Comparison of ENCODE assay signal across 15 mouse cellular contexts in genomic region chr7:80200588-80200945, GRCm38 (mm10). TPM values are rescaled to one million over a fixed set of nuclear protein-coding genes. Genes with fewer than 3 reads are reported as not detected.
DNase-seq lines count a peak whose midpoint lies in the region; ATAC-seq and TF ChIP-seq lines count a peak whose summit lies in the region.
"Had no signal": no experiment of that assay in that cellular context is flagged by ENCODE, and none has a peak within 500 bp of the region (broad histone marks: within the 10 kb centered on the region; RNA-seq: fewer than 3 reads in every experiment).

No protein-coding gene starts in this region.

- 0 out of 2 replicates have a peak, but pooled peaks cover 6% of the 10 kb centered on the region for H3K36me3 ChIP-seq in forebrain, postnatal 0 days (ENCODE audit: insufficient read depth)
- H3K36me3 ChIP-seq in forebrain, embryonic 16.5 days (ENCODE audit: control insufficient read depth, insufficient read depth): no peaks in the 10 kb centered on the region
- peaks cover 4 to 7% of the 10 kb centered on the region in 2 experiments for H3K36me3 ChIP-seq in CH12.LX (replicated peaks in 1 of 2; ENCODE audit: control insufficient read depth in 1 of 2, insufficient read depth in 1 of 2, low read length in 1 of 2)
- no peaks in the 10 kb centered on the region for H3K36me3 ChIP-seq in hindbrain, embryonic 14.5 days (replicated peaks; ENCODE audit: control insufficient read depth, insufficient read depth)
- no peaks in the 10 kb centered on the region for H3K36me3 ChIP-seq in midbrain, embryonic 11.5 days (ENCODE audit: control insufficient read depth, insufficient read depth, low read length)
- H3K36me3 ChIP-seq: heart, embryonic 13.5 days had no signal

- H3K4me3 ChIP-seq in forebrain, postnatal 0 days (ENCODE audit: low read depth, low read length): no peak overlapping the region
- H3K4me3 ChIP-seq in forebrain, embryonic 16.5 days (replicated peaks; ENCODE audit: low read length): no peak overlapping the region
- H3K4me3 ChIP-seq in CH12.LX (replicated peaks in 1 of 3; ENCODE audit: low read depth in 2 of 3, low read length in 2 of 3, poor library complexity in 1 of 3): peak overlapping the region in 1 of 3 experiments; percentile 91
- 0 out of 2 replicates have a peak overlapping the region, but pooled peaks have one; percentile 73 for H3K4me3 ChIP-seq in hindbrain, embryonic 14.5 days (replicated peaks; ENCODE audit: low read length)
- H3K4me3 ChIP-seq in midbrain, embryonic 11.5 days (ENCODE audit: low read depth, low read length): no peak overlapping the region

- no peak for TF ChIP-seq EP300 in CH12.LX (IDR thresholded peaks at IDR 0.05; ENCODE audit: low read length)

- 84% methylated on average over 6 of the region's 6 CpGs for WGBS in forebrain, postnatal 0 days
- 87% methylated on average over 6 of the region's 6 CpGs for WGBS in forebrain, embryonic 16.5 days
- WGBS in hindbrain, embryonic 14.5 days: 89% methylated on average over 6 of the region's 6 CpGs
- 93% methylated on average over 6 of the region's 6 CpGs for WGBS in midbrain, embryonic 11.5 days

- H3K4me1 ChIP-seq in forebrain, postnatal 0 days (ENCODE audit: insufficient read depth): peaks cover 27% of the 10 kb centered on the region
- peaks cover 63% of the 10 kb centered on the region for H3K4me1 ChIP-seq in forebrain, embryonic 16.5 days (replicated peaks; ENCODE audit: control insufficient read depth, insufficient read depth, low read length)
- peaks cover 41 to 79% of the 10 kb centered on the region in 2 experiments for H3K4me1 ChIP-seq in CH12.LX (ENCODE audit: control insufficient read depth in 1 of 2, insufficient read depth in 2 of 2)
- H3K4me1 ChIP-seq in hindbrain, embryonic 14.5 days (replicated peaks; ENCODE audit: control insufficient read depth, insufficient read depth, low read length): peaks cover 55% of the 10 kb centered on the region
- peaks cover 50% of the 10 kb centered on the region for H3K4me1 ChIP-seq in midbrain, embryonic 11.5 days (ENCODE audit: control insufficient read depth, insufficient read depth, low read length)

- H3K27ac ChIP-seq in forebrain, postnatal 0 days (ENCODE audit: low read depth, low read length): no peak overlapping the region
- H3K27ac ChIP-seq in forebrain, embryonic 16.5 days (ENCODE audit: low read length): no peak overlapping the region
- H3K27ac ChIP-seq in CH12.LX (ENCODE audit: insufficient read depth, low read depth): no peak overlapping the region
- no peak overlapping the region for H3K27ac ChIP-seq in hindbrain, embryonic 14.5 days
- no peak overlapping the region for H3K27ac ChIP-seq in midbrain, embryonic 11.5 days (ENCODE audit: low read depth, low read length)
- H3K27ac ChIP-seq: heart, embryonic 13.5 days had no signal

- no peaks in the 10 kb centered on the region for H3K9me3 ChIP-seq in forebrain, postnatal 0 days (ENCODE audit: low read length)
- H3K9me3 ChIP-seq in forebrain, embryonic 16.5 days (ENCODE audit: control insufficient read depth, low read length): no peaks in the 10 kb centered on the region
- H3K9me3 ChIP-seq in CH12.LX (replicated peaks; ENCODE audit: low read length): no peaks in the 10 kb centered on the region
- H3K9me3 ChIP-seq in hindbrain, embryonic 14.5 days (ENCODE audit: control insufficient read depth, low read length): no peaks in the 10 kb centered on the region
- H3K9me3 ChIP-seq in midbrain, embryonic 11.5 days (ENCODE audit: control insufficient read depth, low read length): no peaks in the 10 kb centered on the region
- H3K9me3 ChIP-seq: heart, embryonic 13.5 days had no signal

- no peak for DNase-seq in forebrain, postnatal 0 days
- DNase-seq in CH12.LX (ENCODE audit: extremely low read depth): no peak
- no peak for DNase-seq in hindbrain, embryonic 14.5 days (ENCODE audit: low spot score)
- DNase-seq in midbrain, embryonic 11.5 days (ENCODE audit: low spot score, missing footprints): peak; percentile 33
- DNase-seq in embryo, embryonic 10.5 days (ENCODE audit: low spot score): no peak
- DNase-seq in urinary bladder, postnatal 4 days (ENCODE audit: low spot score in 2 of 2): no peak
- DNase-seq in cerebellum, adult 11-12 months: no peak
- DNase-seq: cerebellum, adult 9-11 months; kidney, postnatal 14 days; left cerebral cortex, postnatal 4 days; right cerebral cortex, postnatal 25 days; thymus, postnatal 14 days had no signal

- no peaks in the 10 kb centered on the region for H3K27me3 ChIP-seq in forebrain, postnatal 0 days (ENCODE audit: insufficient read depth, low read length)
- H3K27me3 ChIP-seq in forebrain, embryonic 16.5 days (replicated peaks; ENCODE audit: control insufficient read depth, insufficient read depth, low read length): no peaks in the 10 kb centered on the region
- H3K27me3 ChIP-seq in CH12.LX (replicated peaks): no peaks in the 10 kb centered on the region
- H3K27me3 ChIP-seq in hindbrain, embryonic 14.5 days (ENCODE audit: control insufficient read depth, insufficient read depth, low read length): no peaks in the 10 kb centered on the region
- no peaks in the 10 kb centered on the region for H3K27me3 ChIP-seq in midbrain, embryonic 11.5 days (ENCODE audit: control insufficient read depth, insufficient read depth, low read length)
- H3K27me3 ChIP-seq: heart, embryonic 13.5 days had no signal

- no peak overlapping the region for H3K9ac ChIP-seq in forebrain, postnatal 0 days
- H3K9ac ChIP-seq in forebrain, embryonic 16.5 days (replicated peaks; ENCODE audit: low read depth, low read length): no peak overlapping the region
- peak overlapping the region; percentile 69 for H3K9ac ChIP-seq in CH12.LX (ENCODE audit: insufficient read depth, low read depth)
- no peak overlapping the region for H3K9ac ChIP-seq in hindbrain, embryonic 14.5 days
- H3K9ac ChIP-seq in midbrain, embryonic 11.5 days (ENCODE audit: low read length): no peak overlapping the region
- H3K9ac ChIP-seq: heart, embryonic 13.5 days had no signal

- TF ChIP-seq RAD21 in CH12.LX (IDR thresholded peaks at IDR 0.05; ENCODE audit: low read depth, low read length): peak; percentile 11; the same call in 1 of the 2 replicates

- H3K79me2 ChIP-seq in CH12.LX (replicated peaks; ENCODE audit: control insufficient read depth, extremely low read depth, insufficient read depth, poor library complexity, severe bottlenecking): peaks cover 50% of the 10 kb centered on the region

- in situ Hi-C loops in CH12.LX (cut with MboI; ENCODE audit: low pct_ligation_motif_present, low pct_unique_long_range_greater_than_20kb, low sequenced_read_pairs): no loop called here

- no peak for TF ChIP-seq CTCF in forebrain, postnatal 0 days (IDR thresholded peaks at IDR 0.05; ENCODE audit: low read depth)
- peak in 1 of 2 experiments; percentile 30; a peak in 1 of 4 replicates for TF ChIP-seq CTCF in CH12.LX (conservative IDR thresholded peaks at IDR 0.05 in 1 of 2, IDR thresholded peaks at IDR 0.05 in 1 of 2; ENCODE audit: low read depth in 2 of 2, low read length in 2 of 2)

- ATAC-seq in forebrain, postnatal 0 days: no peak
- no peak for ATAC-seq in forebrain, embryonic 16.5 days
- ATAC-seq in hindbrain, embryonic 14.5 days (ENCODE audit: low FRiP score): no peak
- ATAC-seq in midbrain, embryonic 11.5 days (ENCODE audit: low FRiP score): no peak
- ATAC-seq: activated CD4-positive, CD25-positive, alpha-beta regulatory T cell, adult 4 months had no signal

- dilution Hi-C loops in CH12.LX (cut with MboI; ENCODE audit: extremely low pct_ligation_motif_present, extremely low pct_unique_long_range_greater_than_20kb, low sequenced_read_pairs): no loop called here

- TF ChIP-seq POLR2A in CH12.LX (IDR thresholded peaks at IDR 0.05; ENCODE audit: low read depth, low read length): no peak

- 0 out of 2 replicates have a peak overlapping the region, but pooled peaks have one; percentile 80 for H3K4me2 ChIP-seq in forebrain, postnatal 0 days (ENCODE audit: low read depth)
- no peak overlapping the region for H3K4me2 ChIP-seq in forebrain, embryonic 16.5 days (ENCODE audit: low read length)
- H3K4me2 ChIP-seq in CH12.LX (ENCODE audit: insufficient read depth, low read depth, poor library complexity, severe bottlenecking): peak overlapping the region; percentile 90
- peak overlapping the region; percentile 81 for H3K4me2 ChIP-seq in hindbrain, embryonic 14.5 days (replicated peaks)
- no peak overlapping the region for H3K4me2 ChIP-seq in midbrain, embryonic 11.5 days

RNA-seq across cellular contexts. Expression of gene Sema4b, which starts 13.9 kb away (rescaled TPM):
- total RNA-seq in forebrain, postnatal 0 days (2014; rRNA removed): 24.5 and 35.6 TPM in 2 replicates
- polyA plus RNA-seq in forebrain, postnatal 0 days (2015; fragmentation: Nextera tagmentation; extraction: Ambion mirVana): 17.0 and 22.4 TPM in 2 replicates
- polyA plus RNA-seq in forebrain, embryonic 16.5 days (2015; fragmentation: Nextera tagmentation; extraction: Ambion mirVana): 20.6 and 26.6 TPM in 2 replicates
- total RNA-seq in CH12.LX (2012; rRNA removed): 8.6 and 9.4 TPM in 2 replicates
- total RNA-seq in CH12.LX (2014; rRNA removed): 1.3 and 1.5 TPM in 2 replicates
- 5.2 and 6.7 TPM in 2 replicates for polyA plus RNA-seq in CH12.LX (2012; ENCODE audit: insufficient read length, low read depth)
- 17.4 and 19.7 TPM in 2 replicates for polyA plus RNA-seq in hindbrain, embryonic 14.5 days (2014; fragmentation: Nextera tagmentation; extraction: Ambion mirVana)
- polyA plus RNA-seq in midbrain, embryonic 11.5 days (2014; fragmentation: Nextera tagmentation; extraction: Ambion mirVana): 9.6 and 10.5 TPM in 2 replicates

RNA-seq across cellular contexts. Expression of gene Cib1, which starts 32.0 kb away (rescaled TPM):
- total RNA-seq in forebrain, postnatal 0 days (2014; rRNA removed): 11.3 and 16.4 TPM in 2 replicates
- 29.0 and 29.3 TPM in 2 replicates for polyA plus RNA-seq in forebrain, postnatal 0 days (2015; fragmentation: Nextera tagmentation; extraction: Ambion mirVana)
- polyA plus RNA-seq in forebrain, embryonic 16.5 days (2015; fragmentation: Nextera tagmentation; extraction: Ambion mirVana): 26.5 and 26.7 TPM in 2 replicates
- total RNA-seq in CH12.LX (2012; rRNA removed) (69.6 and 73.1 TPM in 2 replicates), CH12.LX (2014; rRNA removed) (29.1 and 29.5 TPM in 2 replicates)
- polyA plus RNA-seq in CH12.LX (2012; ENCODE audit: insufficient read length, low read depth): 48.1 and 51.8 TPM in 2 replicates
- polyA plus RNA-seq in hindbrain, embryonic 14.5 days (2014; fragmentation: Nextera tagmentation; extraction: Ambion mirVana): 29.8 and 41.1 TPM in 2 replicates
- polyA plus RNA-seq in midbrain, embryonic 11.5 days (2014; fragmentation: Nextera tagmentation; extraction: Ambion mirVana): 49.8 and 55.0 TPM in 2 replicates

RNA-seq across cellular contexts. Expression of gene Gdpgp1, which starts 32.1 kb away (rescaled TPM):
- total RNA-seq in forebrain, postnatal 0 days (2014; rRNA removed): 4.1 and 5.8 TPM in 2 replicates
- polyA plus RNA-seq in forebrain, postnatal 0 days (2015; fragmentation: Nextera tagmentation; extraction: Ambion mirVana): 1.3 and 2.6 TPM in 2 replicates
- 3.4 and 3.9 TPM in 2 replicates for polyA plus RNA-seq in forebrain, embryonic 16.5 days (2015; fragmentation: Nextera tagmentation; extraction: Ambion mirVana)
- 3.6 and 4.2 TPM in 2 replicates for total RNA-seq in CH12.LX (2012; rRNA removed)
- total RNA-seq in CH12.LX (2014; rRNA removed): 1.9 and 2.0 TPM in 2 replicates
- polyA plus RNA-seq in CH12.LX (2012; ENCODE audit: insufficient read length, low read depth): 2.9 and 3.0 TPM in 2 replicates
- 3.4 and 3.8 TPM in 2 replicates for polyA plus RNA-seq in hindbrain, embryonic 14.5 days (2014; fragmentation: Nextera tagmentation; extraction: Ambion mirVana)
- 3.8 and 4.5 TPM in 2 replicates for polyA plus RNA-seq in midbrain, embryonic 11.5 days (2014; fragmentation: Nextera tagmentation; extraction: Ambion mirVana)

RNA-seq across cellular contexts. Expression of gene Ttll13, which starts 45.6 kb away (rescaled TPM):
- total RNA-seq in forebrain, postnatal 0 days (2014; rRNA removed): 0.48 and 2.0 TPM in 2 replicates
- polyA plus RNA-seq in forebrain, postnatal 0 days (2015; fragmentation: Nextera tagmentation; extraction: Ambion mirVana): 1.4 and 1.5 TPM in 2 replicates
- polyA plus RNA-seq in forebrain, embryonic 16.5 days (2015; fragmentation: Nextera tagmentation; extraction: Ambion mirVana): 1.0 and 1.2 TPM in 2 replicates
- total RNA-seq in CH12.LX (2012; rRNA removed): 0.59 TPM in 2 replicates
- not detected in 2 replicates for total RNA-seq in CH12.LX (2014; rRNA removed)
- 0.55 TPM in 1 of 2 replicates, not detected in the other for polyA plus RNA-seq in CH12.LX (2012; ENCODE audit: insufficient read length, low read depth)
- polyA plus RNA-seq in hindbrain, embryonic 14.5 days (2014; fragmentation: Nextera tagmentation; extraction: Ambion mirVana): 1.3 and 1.7 TPM in 2 replicates
- 0.53 and 0.91 TPM in 2 replicates for polyA plus RNA-seq in midbrain, embryonic 11.5 days (2014; fragmentation: Nextera tagmentation; extraction: Ambion mirVana)

Comparison
In these comparisons a context has a peak if more than half of its experiments do, and no peak if none do; other contexts are left out.
1. H3K4me2 ChIP-seq: peak in forebrain, postnatal 0 days (single experiment), CH12.LX (single experiment) and hindbrain, embryonic 14.5 days (single experiment); none in forebrain, embryonic 16.5 days (single experiment) and midbrain, embryonic 11.5 days (single experiment).